Mouse (Mus musculus) lung, postnatal 36 days (tissue): ENCODE measurements around the gene Nupl1.
A peak's percentile ranks its signal among the peaks of the same experiment; 100 is the strongest.

Experiments
- DNase-seq: peaks from one replicate; pipeline ENCODE4 v3.0.0; 2022; ENCODE audit warnings: mixed read lengths

The Nupl1 gene

GRCm38 (mm10) chr14:60219886-60220285 lies 31.3 kb downstream of the Nupl1 start:
- DNase-seq: no peak

GRCm38 (mm10) chr14:60217616-60218015 lies 33.6 kb downstream of the Nupl1 start:
- no peak for DNase-seq

- DNase-seq: no peak
Observed at GRCm38 (mm10) chr14:60216125-60216524, 35.1 kb downstream of the Nupl1 start.

GRCm38 (mm10) chr14:60215000-60215399 lies 36.2 kb downstream of the Nupl1 start:
- DNase-seq: no peak

- no peak for DNase-seq
Observed at GRCm38 (mm10) chr14:60214040-60214439, 37.2 kb downstream of the Nupl1 start.

GRCm38 (mm10) chr14:60209166-60209565 lies 42.1 kb downstream of the Nupl1 start:
- peak; percentile 6 for DNase-seq

GRCm38 (mm10) chr14:60204993-60205392 lies 46.2 kb downstream of the Nupl1 start:
- no peak for DNase-seq

- no peak for DNase-seq
Observed at GRCm38 (mm10) chr14:60196884-60197283, 54.3 kb downstream of the Nupl1 start, which contains the start of gene Atp8a2. Gene Atp8a2 (minus strand): TSS chr14:60197179.

GRCm38 (mm10) chr14:60195999-60196398 lies 55.2 kb downstream of the Nupl1 start:
- no peak for DNase-seq

GRCm38 (mm10) chr14:60194606-60195005 lies 56.6 kb downstream of the Nupl1 start:
- no peak for DNase-seq

- no peak for DNase-seq
Observed at GRCm38 (mm10) chr14:60189771-60190170, 61.5 kb downstream of the Nupl1 start.

- DNase-seq: no peak
Observed at GRCm38 (mm10) chr14:60188201-60188825, 62.9 kb downstream of the Nupl1 start.

GRCm38 (mm10) chr14:60181306-60181705 lies 69.9 kb downstream of the Nupl1 start:
- no peak for DNase-seq

- DNase-seq: no peak
Observed at GRCm38 (mm10) chr14:60178571-60178955, 72.7 kb downstream of the Nupl1 start.

- DNase-seq: no peak
Observed at GRCm38 (mm10) chr14:60177614-60178570, 73.3 kb downstream of the Nupl1 start.

GRCm38 (mm10) chr14:60176891-60177613 lies 74.2 kb downstream of the Nupl1 start:
- DNase-seq: peak; percentile 11

- no peak for DNase-seq
Observed at GRCm38 (mm10) chr14:60176469-60176890, 74.8 kb downstream of the Nupl1 start.

GRCm38 (mm10) chr14:60172286-60173055 lies 78.8 kb downstream of the Nupl1 start:
- no peak for DNase-seq

- no peak for DNase-seq
Observed at GRCm38 (mm10) chr14:60170845-60171610, 80.2 kb downstream of the Nupl1 start.

- no peak for DNase-seq
Observed at GRCm38 (mm10) chr14:60163367-60163766, 87.9 kb downstream of the Nupl1 start.

- DNase-seq: no peak
Observed at GRCm38 (mm10) chr14:60152373-60152772, 98.9 kb downstream of the Nupl1 start.

- DNase-seq: no peak
Observed at GRCm38 (mm10) chr14:60148893-60149292, 102.3 kb downstream of the Nupl1 start.
